Mouse (Mus musculus): ENCODE measurements around the gene Pbx4.

GRCm38 (mm10) chr8:69815396-69815795 is 16.9 kb upstream of the Pbx4 start:
- TF ChIP-seq CTCF (IDR thresholded peaks at IDR 0.05; ENCODE audit: control insufficient read depth, insufficient read depth, low read length) (no peak), POLR2A (IDR thresholded peaks at IDR 0.05; ENCODE audit: borderline replicate concordance, control insufficient read depth, low read depth, low read length) (no peak)

Measured in bone marrow, adult 2 months (tissue).